Mouse (Mus musculus) cerebellum, adult 2 months (tissue): ENCODE results near the gene Umad1. TPM values are rescaled to one million over a fixed set of nuclear protein-coding genes. Genes with fewer than 3 reads are reported as not detected.

Experiments used
- DNase-seq, 2 experiments: peaks; one replicate each; pipeline ENCODE4 v3.0.0; 2021
- H3K27ac ChIP-seq: fragments of 200-500 bp; 2 replicates; pipeline ENCODE4 v1.5.1; 2012; ENCODE audit warnings: low read length, control low read depth, inconsistent platforms; ENCODE audit not compliant: insufficient read depth
- H3K27me3 ChIP-seq: fragments of 200-500 bp; 2 replicates; pipeline ENCODE4 v1.6.1; 2012; ENCODE audit warnings: inconsistent platforms, mild to moderate bottlenecking, low read length, moderate library complexity; ENCODE audit not compliant: control insufficient read depth, insufficient read depth
- H3K4me1 ChIP-seq: fragments of 200-500 bp; 2 replicates; pipeline ENCODE4 v1.6.1; 2011; ENCODE audit warnings: low read length; ENCODE audit not compliant: control insufficient read depth, insufficient read depth
- H3K4me3 ChIP-seq: fragments of 200-500 bp; replicated peaks from 2 replicates; pipeline ENCODE3; 2011; ENCODE audit warnings: mild to moderate bottlenecking, low read depth, low read length, control low read depth; ENCODE audit not compliant: insufficient read depth
- CTCF ChIP-seq: fragments of 200-500 bp; IDR thresholded peaks from 2 replicates; pipeline ENCODE4 v1.5.1; 2011; ENCODE audit warnings: low read depth, mild to moderate bottlenecking, control low read depth, low read length, moderate library complexity, borderline replicate concordance; ENCODE audit not compliant: insufficient read depth
- POLR2A ChIP-seq: fragments of 200-500 bp; IDR thresholded peaks from 2 replicates; pipeline ENCODE4 v1.6.1; 2011; ENCODE audit warnings: low read length, control low read depth, borderline replicate concordance; ENCODE audit not compliant: insufficient read depth
- WGBS: fragments of 180-500 bp; shearing (Covaris S2); methylation state at CpG from one replicate; pipeline ENCODE4 v1.1.7; 2018; 5-methylcytosine and 5-hydroxymethylcytosine counted together
- polyA plus RNA-seq: library from polyadenylated mRNA; depleted of rRNA; stranded (reverse); fragments of >200 nt; gene quantifications from 2 replicates; pipeline ENCODE4 v1.2.3, GENCODE M21; 2012; rRNA removed

Gene Umad1
- polyA plus RNA-seq = 30.8 and 31.5 TPM in 2 replicates

DNA sequence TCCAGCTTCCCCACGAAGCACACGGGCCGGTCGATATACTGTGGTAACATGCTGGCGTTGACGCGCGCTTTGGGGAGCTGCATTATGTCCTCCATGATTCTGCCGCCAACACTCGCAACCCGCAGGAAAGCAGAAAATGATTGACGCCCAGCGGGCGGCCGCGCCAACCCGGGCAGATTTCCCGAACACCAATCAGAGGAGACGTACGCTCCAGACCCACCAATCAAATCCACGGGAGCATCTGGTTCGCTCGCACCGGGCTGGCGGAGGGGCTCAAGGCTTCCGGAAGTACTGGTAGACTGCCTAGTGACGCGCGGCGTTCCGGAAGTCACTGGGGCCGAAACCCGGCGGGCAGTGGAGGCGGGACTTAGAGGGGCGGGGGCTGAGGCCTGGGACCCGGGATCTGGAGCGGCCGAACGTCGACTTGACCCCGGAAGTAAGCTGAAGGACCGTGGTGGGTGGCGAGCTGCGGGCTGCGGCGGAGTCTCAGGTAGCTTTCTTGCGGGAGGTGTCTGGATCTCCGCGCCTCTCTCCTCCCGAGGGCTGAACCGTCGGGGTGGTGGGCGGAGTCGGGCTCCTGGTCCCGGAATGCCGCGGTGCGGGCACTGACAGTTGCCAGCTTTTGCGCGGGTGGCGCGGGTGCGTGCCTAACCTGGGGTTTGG is at the start of gene Umad1, which contains the start of the genes Rpa3 and Gm45062:
Umad1 (plus strand) TSS at position 285 of the 663 bp plus-strand sequence.
Rpa3 (minus strand) TSS at position 170 of the 663 bp plus-strand sequence.
Gm45062 (plus strand) TSS at position 447 of the 663 bp plus-strand sequence.
- H3K4me1 ChIP-seq = no peaks in the 10 kb centered on the region; the same call in 1 of the 2 replicates
- peak within 1 kb of the TSS; percentile 85 for H3K4me3 ChIP-seq
- no peaks in the 10 kb centered on the region for H3K27me3 ChIP-seq
- TF ChIP-seq CTCF (no peak), POLR2A (peak; percentile 70; the same call in 1 of the 2 replicates)
- peak within 1 kb of the TSS; percentile 80 for H3K27ac ChIP-seq
- DNase-seq = peak; percentile 98 to 99
- under 1% methylated on average over 64 of the region's 64 CpGs for WGBS

DNA sequence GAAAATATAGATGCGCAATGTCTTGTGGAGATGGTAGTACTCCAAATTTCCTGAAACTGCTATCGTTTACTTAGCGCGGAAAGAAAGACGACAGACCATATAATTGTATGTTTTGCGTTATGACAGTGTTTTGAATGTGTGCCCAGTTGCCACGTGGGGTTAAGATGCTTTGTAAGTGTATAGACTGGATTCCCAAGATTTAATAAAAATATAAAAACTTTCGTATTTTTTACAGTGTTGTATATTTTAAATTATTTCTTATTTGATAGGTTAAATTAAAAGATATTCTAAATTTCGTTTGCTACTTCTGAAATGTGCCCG is 49.3 kb upstream of the Umad1 start:
- no peaks in the 10 kb centered on the region for H3K4me1 ChIP-seq
- no peak for TF ChIP-seq POLR2A
- no peak for TF ChIP-seq CTCF

DNA sequence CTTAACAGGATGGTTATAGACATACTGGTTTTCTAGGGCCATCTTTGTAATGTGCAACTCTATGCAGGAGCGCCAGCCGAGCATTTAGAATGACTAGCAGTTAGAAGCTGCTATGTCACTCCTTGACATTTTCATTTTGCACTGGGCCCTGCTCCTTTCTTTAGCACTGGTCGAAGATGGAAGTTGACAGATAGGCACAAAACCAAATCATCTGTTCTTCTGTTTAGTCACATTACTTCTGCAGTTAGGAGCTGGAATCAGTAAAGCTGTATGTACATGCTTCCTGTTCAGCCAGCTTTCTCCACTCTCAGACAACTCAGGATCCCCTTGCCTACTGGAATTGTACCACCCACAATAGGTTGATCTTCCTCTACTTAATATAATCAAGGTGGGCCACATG is 48.4 kb upstream of the Umad1 start:
- H3K4me1 ChIP-seq = no peaks in the 10 kb centered on the region
- no peak overlapping the region for H3K4me3 ChIP-seq
- no peak for TF ChIP-seq POLR2A
- TF ChIP-seq CTCF = no peak
- no peaks in the 10 kb centered on the region for H3K27me3 ChIP-seq
- 79% methylated on average over 3 of the region's 3 CpGs for WGBS
- DNase-seq = peak in 1 of 2 experiments; percentile 6
- no peak overlapping the region for H3K27ac ChIP-seq

More for the DNA sequence above, 49.3 kb upstream of the Umad1 start:
- DNase-seq = no peak
- no peak overlapping the region; the same call in 1 of the 2 replicates for H3K27ac ChIP-seq
- H3K27me3 ChIP-seq = no peaks in the 10 kb centered on the region
- WGBS = 9% methylated on average over 10 of the region's 10 CpGs
- peak overlapping the region; percentile 75 for H3K4me3 ChIP-seq

DNA sequence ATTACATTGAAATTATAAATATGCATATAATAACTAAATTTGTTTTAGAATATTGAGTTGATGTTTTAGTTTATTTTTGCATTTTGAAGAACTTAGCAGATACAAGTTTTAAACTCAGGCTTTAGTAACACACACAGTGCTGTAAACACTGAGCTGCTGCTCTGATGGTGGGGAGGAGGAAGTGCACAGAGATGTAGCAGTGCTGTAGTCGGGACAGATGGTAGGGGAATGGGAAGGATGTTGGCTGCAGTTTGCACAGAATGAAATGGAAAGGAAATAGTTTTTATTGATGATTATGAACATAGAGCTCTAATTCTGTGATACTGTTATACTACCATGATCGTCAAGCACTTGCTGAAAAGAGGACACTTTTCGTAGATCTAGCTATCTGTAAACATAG is 32.1 kb upstream of the Umad1 start:
- 81% methylated on average over 3 of the region's 3 CpGs for WGBS
- no peak overlapping the region for H3K27ac ChIP-seq
- DNase-seq = no peak
- no peak overlapping the region for H3K4me3 ChIP-seq
- TF ChIP-seq POLR2A (no peak), CTCF (no peak)
- H3K4me1 ChIP-seq = no peaks in the 10 kb centered on the region
- H3K27me3 ChIP-seq = no peaks in the 10 kb centered on the region

DNA sequence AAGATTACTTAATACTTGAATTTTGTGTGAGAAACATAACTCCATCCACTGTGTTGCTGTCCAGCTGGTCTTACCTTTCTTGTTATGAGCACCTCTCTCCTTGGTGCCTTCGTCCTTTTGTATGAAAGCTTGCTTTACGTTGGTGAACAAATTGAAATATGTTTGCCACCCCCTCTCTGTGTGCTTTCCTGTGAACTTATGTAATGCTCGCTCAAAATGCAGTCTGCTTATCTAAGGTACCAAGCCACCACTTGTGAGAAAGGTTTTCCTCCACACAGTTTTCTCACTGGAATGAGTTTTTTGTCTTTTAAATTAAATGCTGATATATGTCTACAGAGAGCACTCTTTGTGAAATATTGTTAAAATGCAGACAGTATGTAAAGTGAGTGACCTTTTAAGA is 30.5 kb upstream of the Umad1 start:
- TF ChIP-seq POLR2A = no peak
- no peak for TF ChIP-seq CTCF
- 95% methylated on average over 3 of the region's 3 CpGs for WGBS
- H3K27me3 ChIP-seq = no peaks in the 10 kb centered on the region
- DNase-seq = no peak
- H3K4me3 ChIP-seq = no peak overlapping the region
- H3K4me1 ChIP-seq = no peaks in the 10 kb centered on the region
- H3K27ac ChIP-seq = no peak overlapping the region

DNA sequence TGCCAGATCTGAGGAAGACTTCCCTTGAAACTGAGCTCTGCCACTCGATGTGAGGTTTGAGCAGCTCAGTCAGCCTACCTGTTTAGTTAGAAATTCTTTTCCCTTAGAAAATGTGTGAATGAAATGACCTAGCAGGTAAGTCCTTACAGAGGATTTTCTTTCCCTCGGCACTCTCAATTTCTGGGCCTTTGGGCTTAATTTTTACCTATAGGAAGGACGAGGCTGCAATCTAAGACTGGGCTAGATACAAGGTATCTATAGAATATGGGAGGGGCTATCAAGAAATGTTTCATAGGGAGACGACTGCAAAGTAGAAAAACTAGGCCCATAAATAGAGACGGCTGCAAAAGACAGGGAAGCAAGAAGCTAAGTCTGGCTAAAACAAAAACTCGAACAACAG is 772 bp upstream of the Umad1 start:
- no peak for TF ChIP-seq CTCF
- TF ChIP-seq POLR2A = no peak
- 2% methylated on average over 6 of the region's 6 CpGs for WGBS
- no peak for DNase-seq

DNA sequence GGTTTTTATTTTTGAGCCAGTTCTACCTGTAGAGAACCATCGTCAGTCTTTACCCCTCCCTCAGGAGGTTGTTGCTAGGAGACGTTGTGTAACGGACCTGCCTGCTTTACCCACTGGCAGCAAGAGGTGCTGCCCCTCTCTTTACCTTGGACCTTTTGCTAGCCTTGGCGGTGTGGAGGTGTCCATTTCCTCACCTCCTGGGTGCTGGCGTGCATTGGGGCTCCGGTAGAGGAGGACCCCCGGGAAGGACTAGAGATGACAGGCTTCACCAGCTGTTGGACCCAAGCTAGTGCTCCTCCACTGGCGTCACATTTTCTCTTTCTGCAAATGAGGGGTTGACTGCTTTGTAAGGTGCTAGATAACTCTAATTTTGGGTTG is 568 bp downstream of the Umad1 start:
- WGBS = 2% methylated on average over 8 of the region's 8 CpGs
- no peak for DNase-seq
- H3K27me3 ChIP-seq = no peaks in the 10 kb centered on the region
- peak overlapping the region; percentile 57 for H3K27ac ChIP-seq
- TF ChIP-seq CTCF (no peak), POLR2A (no peak)
- H3K4me3 ChIP-seq = peak overlapping the region; percentile 72
- H3K4me1 ChIP-seq = no peaks in the 10 kb centered on the region; the same call in 1 of the 2 replicates

More for the DNA sequence above, 772 bp upstream of the Umad1 start:
- Histone ChIP-seq H3K4me3 (peak overlapping the region; percentile 85), H3K4me1 (no peaks in the 10 kb centered on the region; the same call in 1 of the 2 replicates), H3K27me3 (no peaks in the 10 kb centered on the region), H3K27ac (no peak overlapping the region; the same call in 1 of the 2 replicates)

DNA sequence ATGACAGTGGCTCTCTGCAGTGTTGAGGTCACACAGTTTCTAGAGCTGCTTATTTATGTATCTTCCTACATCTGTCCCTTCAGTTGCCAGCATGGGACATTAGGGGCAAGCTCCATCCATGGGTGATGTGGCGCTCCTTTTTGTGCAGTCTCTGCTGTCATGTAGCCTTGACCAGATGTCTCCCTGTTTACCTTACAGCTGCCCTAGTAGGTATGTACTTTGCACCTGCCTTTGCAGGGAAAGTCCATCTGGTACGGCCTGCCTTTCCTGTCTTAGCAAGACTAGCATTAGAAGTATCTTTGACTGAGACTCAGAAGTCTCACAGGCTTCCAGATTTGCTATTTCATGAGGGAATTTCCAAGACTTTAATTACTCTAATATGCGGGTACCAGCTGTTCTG is 12.0 kb downstream of the Umad1 start:
- no peaks in the 10 kb centered on the region; the same call in 1 of the 2 replicates for H3K4me1 ChIP-seq
- H3K27ac ChIP-seq = no peak overlapping the region
- H3K4me3 ChIP-seq = no peak overlapping the region
- H3K27me3 ChIP-seq = no peaks in the 10 kb centered on the region
- 95% methylated on average over 3 of the region's 3 CpGs for WGBS
- no peak for DNase-seq
- no peak for TF ChIP-seq CTCF
- TF ChIP-seq POLR2A = no peak
